Mouse (Mus musculus) kidney, adult 8-10 months (tissue): Measurements from ENCODE around the gene Paqr5.
A peak's percentile ranks its signal among the peaks of the same experiment; 100 is the strongest.

ENCODE experiments used
- DNase-seq, 2 experiments: peaks; one replicate each; pipeline ENCODE4 v3.0.0; 2022

The Paqr5 gene

DNA sequence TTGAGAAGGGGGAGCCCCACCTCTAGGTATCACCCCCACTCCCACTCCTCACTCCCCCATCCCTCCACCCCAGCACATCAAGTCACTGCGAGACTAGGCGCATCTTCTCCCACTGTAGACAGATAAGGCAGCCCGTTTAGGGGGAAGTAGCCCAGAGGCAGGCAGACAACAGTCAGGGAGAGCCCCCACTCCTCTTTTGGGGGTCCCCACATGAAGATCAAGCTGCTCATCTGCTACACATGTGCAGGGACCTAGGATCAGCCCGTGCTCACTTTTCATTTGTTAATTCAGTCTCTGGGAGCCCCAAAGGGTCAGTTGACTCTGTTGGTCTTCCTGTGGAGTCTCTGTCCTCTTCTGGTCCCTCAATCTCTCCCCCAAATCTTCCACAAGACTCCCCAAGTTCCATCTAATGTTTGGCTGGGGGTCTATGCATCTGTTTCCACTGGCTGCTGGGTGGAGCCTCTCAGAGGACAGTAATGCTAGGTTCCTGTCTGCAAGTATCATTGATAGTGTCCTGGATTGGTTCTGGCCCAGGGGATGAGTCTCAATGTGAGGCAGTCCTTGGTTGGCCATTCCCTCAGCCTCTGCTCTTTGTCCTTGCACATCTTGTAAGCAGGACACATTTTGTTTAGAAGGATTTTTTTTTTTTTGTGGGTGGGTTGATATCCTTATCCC is 118.9 kb downstream of the Paqr5 start:
- DNase-seq, result no peak

DNA sequence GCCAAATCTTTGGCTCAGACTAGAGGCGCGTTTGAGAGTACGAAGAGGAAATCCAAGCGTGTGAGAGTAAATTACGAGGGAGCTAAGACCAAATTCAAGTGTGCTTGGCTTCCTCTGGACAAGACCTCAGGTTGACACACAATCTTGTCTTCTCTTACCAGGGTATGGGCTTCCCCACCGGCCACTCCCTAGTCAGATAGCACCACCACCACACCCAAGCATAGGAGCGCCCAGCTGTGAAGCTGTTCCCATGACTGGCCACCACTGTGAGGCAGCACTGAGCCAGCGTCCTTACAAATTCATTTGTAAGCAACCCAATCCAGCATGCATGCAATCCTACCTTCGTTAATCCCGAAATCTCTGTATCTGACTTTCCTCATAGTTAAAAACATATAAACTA is 119.7 kb downstream of the Paqr5 start:
- peak in 1 of 2 experiments; percentile 56 for DNase-seq

DNA sequence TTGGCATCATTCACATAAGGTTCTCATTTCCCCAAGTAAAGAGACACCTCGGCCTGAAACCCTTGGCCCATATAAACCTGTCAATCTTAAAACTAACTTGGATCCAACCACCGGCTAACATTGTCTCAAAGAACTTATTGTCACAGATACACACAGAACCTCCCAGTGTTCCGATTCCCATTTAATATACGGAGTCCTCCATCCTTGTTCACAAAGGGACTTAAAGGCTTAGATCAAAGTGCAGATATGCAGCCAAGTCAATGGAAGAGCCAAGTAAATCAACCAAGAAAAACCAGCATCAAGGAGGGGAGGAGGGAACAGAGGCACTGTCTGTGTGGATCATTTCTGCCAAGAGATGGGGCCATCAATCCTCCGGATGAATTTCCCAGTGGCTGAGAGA is 121.1 kb downstream of the Paqr5 start:
- DNase-seq, result no peak

DNA sequence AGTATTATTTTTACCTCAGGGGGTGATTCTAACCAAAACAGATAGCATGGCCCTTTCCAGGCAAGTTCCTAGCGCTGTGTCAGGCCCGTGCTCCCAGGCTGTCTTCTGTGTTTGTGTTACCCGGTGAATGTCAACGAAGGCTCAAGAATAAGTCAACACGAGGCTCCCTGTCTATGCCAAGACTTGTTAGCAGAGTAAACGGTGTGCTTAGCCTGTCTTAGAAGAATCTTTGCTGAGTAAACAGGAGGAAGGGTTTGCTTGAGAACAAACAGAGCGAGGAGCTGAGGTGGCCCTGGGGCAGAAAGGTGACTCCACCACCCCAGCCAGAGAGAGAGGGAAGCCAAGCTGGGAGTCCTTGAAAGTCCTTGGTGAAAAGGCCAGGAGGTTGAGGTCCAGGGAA is 122.5 kb downstream of the Paqr5 start:
- DNase-seq, result no peak
